Mouse (Mus musculus): ENCODE results near the gene Lad1.

DNA sequence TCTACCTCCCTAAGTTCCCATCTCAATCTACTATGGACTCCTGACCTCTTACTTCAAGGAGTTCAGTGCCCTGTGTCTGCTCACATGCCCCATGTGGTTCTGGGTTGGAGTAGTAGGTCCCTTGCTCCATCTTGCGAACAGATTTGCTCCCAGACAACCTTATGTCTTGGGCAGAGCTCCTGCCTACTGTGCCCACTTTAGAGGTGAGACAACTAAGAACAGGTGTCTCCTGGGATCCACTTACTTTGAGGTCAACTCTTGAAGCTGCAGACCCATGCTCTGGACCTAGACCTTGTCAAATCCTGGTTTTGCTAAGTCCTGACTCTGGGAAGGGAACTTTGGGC, 36.9 kb downstream of the Lad1 start:
- TF ChIP-seq CTCF (IDR thresholded peaks at IDR 0.05; ENCODE audit: low read depth) (no peak), EP300 (optimal IDR thresholded peaks at IDR 0.05) (no peak)
